In genomic region chr13:48977858-48978257, GRCm38 (mm10) we compare ENCODE assay signal across 8 mouse cellular contexts. TPM values are rescaled to one million over a fixed set of nuclear protein-coding genes. Genes with fewer than 3 reads are reported as not detected.
DNase-seq lines count a peak whose midpoint lies in the region; ATAC-seq lines count a peak whose summit lies in the region.

No protein-coding gene starts in this region.

- H3K9ac ChIP-seq in liver, embryonic 12.5 days: no peak overlapping the region
- H3K9ac ChIP-seq in heart, embryonic 16.5 days (ENCODE audit: low read length): no peak overlapping the region
- H3K9ac ChIP-seq in midbrain, embryonic 11.5 days (ENCODE audit: low read length): no peak overlapping the region

- ATAC-seq in liver, embryonic 12.5 days: no peak
- no peak for ATAC-seq in heart, embryonic 16.5 days (replicated peaks; ENCODE audit: extremely low read depth, insufficient read depth, low FRiP score)
- ATAC-seq in midbrain, embryonic 11.5 days (ENCODE audit: low FRiP score): no peak

- no peaks in the 10 kb centered on the region for H3K9me3 ChIP-seq in liver, embryonic 12.5 days (replicated peaks)
- H3K9me3 ChIP-seq in heart, embryonic 16.5 days (replicated peaks; ENCODE audit: control insufficient read depth, low read length): no peaks in the 10 kb centered on the region
- no peaks in the 10 kb centered on the region for H3K9me3 ChIP-seq in midbrain, embryonic 11.5 days (ENCODE audit: control insufficient read depth, low read length)

- no peak overlapping the region for H3K27ac ChIP-seq in liver, embryonic 12.5 days
- H3K27ac ChIP-seq in heart, embryonic 16.5 days (ENCODE audit: low read length): no peak overlapping the region; the same call in 1 of the 2 replicates
- H3K27ac ChIP-seq in midbrain, embryonic 11.5 days (ENCODE audit: low read depth, low read length): no peak overlapping the region

- DNase-seq in liver: no peak
- peak; percentile 56 for DNase-seq in lung, postnatal 10 days
- no peak for DNase-seq in midbrain, embryonic 11.5 days (ENCODE audit: low spot score, missing footprints)
- DNase-seq in layer of hippocampus, adult 18-20 months (ENCODE audit: low spot score in 2 of 2): no peak
- no peak for DNase-seq in cerebellum, postnatal 14 days
- no peak for DNase-seq in right cerebral cortex, adult 18-20 months

- H3K36me3 ChIP-seq in liver, embryonic 12.5 days: no peaks in the 10 kb centered on the region
- H3K36me3 ChIP-seq in heart, embryonic 16.5 days (ENCODE audit: control insufficient read depth, insufficient read depth): no peaks in the 10 kb centered on the region
- H3K36me3 ChIP-seq in midbrain, embryonic 11.5 days (ENCODE audit: control insufficient read depth, insufficient read depth, low read length): no peaks in the 10 kb centered on the region

- H3K27me3 ChIP-seq in liver, embryonic 12.5 days (replicated peaks): no peaks in the 10 kb centered on the region
- no peaks in the 10 kb centered on the region for H3K27me3 ChIP-seq in heart, embryonic 16.5 days (ENCODE audit: control insufficient read depth, insufficient read depth, low read length)
- H3K27me3 ChIP-seq in midbrain, embryonic 11.5 days (ENCODE audit: control insufficient read depth, insufficient read depth, low read length): no peaks in the 10 kb centered on the region

- H3K4me3 ChIP-seq in liver, embryonic 12.5 days: no peak overlapping the region
- no peak overlapping the region for H3K4me3 ChIP-seq in heart, embryonic 16.5 days (ENCODE audit: low read length)
- H3K4me3 ChIP-seq in midbrain, embryonic 11.5 days (ENCODE audit: low read depth, low read length): no peak overlapping the region

- peaks cover 9% of the 10 kb centered on the region; the same call in 1 of the 2 replicates for H3K4me1 ChIP-seq in liver, embryonic 12.5 days
- no peaks in the 10 kb centered on the region for H3K4me1 ChIP-seq in heart, embryonic 16.5 days (ENCODE audit: control insufficient read depth, insufficient read depth, low read length)
- no peaks in the 10 kb centered on the region for H3K4me1 ChIP-seq in midbrain, embryonic 11.5 days (ENCODE audit: control insufficient read depth, insufficient read depth, low read length)

- H3K4me2 ChIP-seq in liver, embryonic 12.5 days: peak overlapping the region; percentile 38
- H3K4me2 ChIP-seq in heart, embryonic 16.5 days (ENCODE audit: low read depth, low read length): peak overlapping the region; percentile 42
- no peak overlapping the region for H3K4me2 ChIP-seq in midbrain, embryonic 11.5 days

- WGBS in liver, embryonic 12.5 days (ENCODE audit: insufficient replicate concordance): 50% methylated on average over 3 of the region's 3 CpGs
- 34% methylated on average over 3 of the region's 3 CpGs for WGBS in heart, embryonic 16.5 days
- 92% methylated on average over 3 of the region's 3 CpGs for WGBS in midbrain, embryonic 11.5 days

RNA-seq across cellular contexts. Expression of gene Fam120a, which starts 10.0 kb away (rescaled TPM):
- 19.5 and 20.1 TPM in 2 replicates for polyA plus RNA-seq in liver, embryonic 12.5 days (2016; fragmentation: Nextera tagmentation; extraction: Ambion mirVana)
- polyA plus RNA-seq in heart, embryonic 16.5 days (2015; fragmentation: Nextera tagmentation; extraction: Ambion mirVana): 17.2 and 18.3 TPM in 2 replicates
- polyA plus RNA-seq in midbrain, embryonic 11.5 days (2014; fragmentation: Nextera tagmentation; extraction: Ambion mirVana): 17.1 and 19.3 TPM in 2 replicates
- 100 to 1,000 TPM; 112 to 113 TPM for total RNA-seq in layer of hippocampus, adult 18-20 months (2021)
